Mouse (Mus musculus) heart, adult 2 months (tissue): ENCODE measurements at regions not wholly inside any gene's neighbourhood (a gene's known extent, or its start where the extent isn't known, plus 50 kb on each side); places are given as distances from the start of the nearest gene placed in this dataset.
A peak's percentile ranks its signal among the peaks of the same experiment; 100 is the strongest.

Experiments used
- DNase-seq, 2 experiments: peaks; one replicate each; pipeline ENCODE4 v3.0.0; 2021
- H3K27ac ChIP-seq: fragments of 200-600 bp; 2 replicates; pipeline ENCODE4 v1.8.1; 2022
- H3K27me3 ChIP-seq: fragments of 200-500 bp; 2 replicates; pipeline ENCODE4 v1.6.1; 2012; ENCODE audit warnings: mild to moderate bottlenecking, low read length, inconsistent platforms, mixed read lengths; ENCODE audit not compliant: control insufficient read depth, insufficient read depth
- H3K36me3 ChIP-seq: fragments of 200-500 bp; 2 replicates; pipeline ENCODE4 v1.6.1; 2012; ENCODE audit warnings: low read length, inconsistent platforms; ENCODE audit not compliant: control insufficient read depth, insufficient read depth
- H3K4me1 ChIP-seq: fragments of 200-500 bp; 2 replicates; pipeline ENCODE4 v1.6.1; 2011; ENCODE audit warnings: low read length; ENCODE audit not compliant: control insufficient read depth, insufficient read depth
- H3K4me3 ChIP-seq: fragments of 200-600 bp; 2 replicates; pipeline ENCODE4 v1.8.1; 2022
- H3K79me2 ChIP-seq: fragments of 200-500 bp; replicated peaks from 2 replicates; pipeline ENCODE4 v1.6.1; 2012; ENCODE audit warnings: mild to moderate bottlenecking, inconsistent platforms, low read length, moderate library complexity, mixed read lengths; ENCODE audit not compliant: control insufficient read depth, insufficient read depth
- H3K9ac ChIP-seq: fragments of 200-500 bp; 2 replicates; pipeline ENCODE4 v1.6.1; 2012; ENCODE audit warnings: low read depth, mild to moderate bottlenecking, control low read depth, inconsistent platforms, low read length, mixed read lengths
- CTCF ChIP-seq: fragments of 200-600 bp; IDR thresholded peaks from 2 replicates; pipeline ENCODE4 v1.8.1; 2022; ENCODE audit warnings: antibody characterized with exemption, mild to moderate bottlenecking, moderate library complexity
- EP300 ChIP-seq: fragments of 200-500 bp; IDR thresholded peaks from 2 replicates; pipeline ENCODE4 v1.6.1; 2011; ENCODE audit warnings: low read depth, low read length, control low read depth; ENCODE audit not compliant: insufficient read depth
- POLR2A ChIP-seq: fragments of 200-500 bp; IDR thresholded peaks from 2 replicates; pipeline ENCODE4 v1.6.1; 2011; ENCODE audit warnings: mild to moderate bottlenecking, low read depth, low read length, control low read depth; ENCODE audit not compliant: insufficient read depth
- WGBS: fragments of 180-500 bp; shearing (Covaris S2); methylation state at CpG from one replicate; pipeline ENCODE4 v1.1.7; 2018; 5-methylcytosine and 5-hydroxymethylcytosine counted together
- intact Hi-C: fragments of 180-260 bp; cut with DNase I; formaldehyde crosslinking; loops from one replicate; pipeline ENCODE4 v1.15.1; 2025

DNA sequence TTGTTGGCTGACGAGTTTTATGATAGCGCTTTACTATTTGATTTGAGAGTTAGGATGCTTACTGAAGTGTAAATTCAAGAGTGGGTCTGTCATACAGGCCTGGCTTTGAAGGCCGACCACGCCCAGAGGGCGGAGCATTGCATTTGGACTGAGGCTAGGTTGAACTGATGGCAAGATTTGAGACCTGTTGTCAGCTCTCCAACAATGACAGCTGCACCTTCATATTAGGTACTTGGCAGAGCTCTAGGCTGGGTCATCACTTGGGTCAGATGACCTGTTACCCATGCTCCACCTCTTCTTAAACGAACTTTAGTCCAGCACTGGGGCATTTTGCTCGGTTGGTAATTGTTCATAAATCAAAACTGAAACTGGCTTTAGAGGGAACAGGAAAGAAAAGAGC is 231.1 kb upstream of the Ptbp2 start:
- Histone ChIP-seq H3K9ac (no peak overlapping the region), H3K36me3 (no peaks in the 10 kb centered on the region), H3K27ac (no peak overlapping the region), H3K4me3 (no peak overlapping the region), H3K27me3 (no peaks in the 10 kb centered on the region), H3K79me2 (no peaks in the 10 kb centered on the region), H3K4me1 (no peaks in the 10 kb centered on the region)
- TF ChIP-seq POLR2A (no peak), EP300 (no peak), CTCF (no peak)
- no peak for DNase-seq
- 85% methylated on average over 7 of the region's 7 CpGs for WGBS
- intact Hi-C loops, result no loop called here

- no peaks in the 10 kb centered on the region for H3K27me3 ChIP-seq
- no peak overlapping the region for H3K9ac ChIP-seq
- WGBS, result 23% methylated on average over 3 of the region's 3 CpGs
- H3K36me3 ChIP-seq, result no peaks in the 10 kb centered on the region
- no peaks in the 10 kb centered on the region for H3K79me2 ChIP-seq
- no peak overlapping the region for H3K27ac ChIP-seq
- TF ChIP-seq POLR2A, result no peak
- no peak for TF ChIP-seq CTCF
- TF ChIP-seq EP300, result no peak
- no peak overlapping the region for H3K4me3 ChIP-seq
- DNase-seq, result no peak
- H3K4me1 ChIP-seq, result no peaks in the 10 kb centered on the region
- intact Hi-C loops, result no loop called here
These were observed 227.6 kb upstream of the Ptbp2 start for GRCm38 (mm10) chr3:120011861-120012260.

- Histone ChIP-seq H3K9ac (no peak overlapping the region), H3K79me2 (no peaks in the 10 kb centered on the region), H3K27me3 (no peaks in the 10 kb centered on the region), H3K4me1 (no peaks in the 10 kb centered on the region), H3K4me3 (no peak overlapping the region), H3K36me3 (no peaks in the 10 kb centered on the region), H3K27ac (no peak overlapping the region)
- no peak for DNase-seq
- WGBS, result 79% methylated on average over 3 of the region's 3 CpGs
- TF ChIP-seq POLR2A (no peak), EP300 (no peak), CTCF (no peak)
- intact Hi-C loops, result no loop called here
These were observed 223.8 kb upstream of the Ptbp2 start for GRCm38 (mm10) chr3:120008110-120008509.

- no peak overlapping the region for H3K9ac ChIP-seq
- TF ChIP-seq POLR2A (no peak), CTCF (no peak)
- H3K27me3 ChIP-seq, result no peaks in the 10 kb centered on the region
- H3K4me1 ChIP-seq, result no peaks in the 10 kb centered on the region
- intact Hi-C loops, result no loop called here
- whole genome bisulfite sequencing, result 92% methylated on average over 3 of the region's 3 CpGs
- no peak for DNase-seq
- no peaks in the 10 kb centered on the region for H3K36me3 ChIP-seq
- no peak overlapping the region for H3K27ac ChIP-seq
- H3K79me2 ChIP-seq, result no peaks in the 10 kb centered on the region
- no peak overlapping the region for H3K4me3 ChIP-seq
These were observed 220.3 kb upstream of the Ptbp2 start for GRCm38 (mm10) chr3:120004588-120004987.

DNA sequence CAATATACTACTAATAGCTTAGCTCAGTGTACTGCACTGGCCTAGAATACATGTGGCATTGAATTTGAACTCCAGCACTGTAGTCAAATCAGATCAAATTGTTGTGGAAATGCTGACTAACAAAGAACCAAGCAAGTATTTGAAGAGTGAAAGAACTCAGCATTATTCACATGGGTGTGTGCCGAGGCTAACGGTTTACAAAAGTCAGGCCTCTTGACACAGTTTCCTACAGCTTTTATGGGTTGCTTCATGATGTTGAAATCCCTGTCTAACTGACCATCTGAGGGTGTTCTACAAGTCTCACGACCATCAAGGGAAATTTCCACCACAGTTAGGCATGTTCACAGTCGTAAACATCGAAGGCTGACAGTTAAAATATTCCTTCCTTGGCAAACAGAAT is 216.0 kb upstream of the Ptbp2 start:
- Histone ChIP-seq H3K27ac (no peak overlapping the region), H3K4me3 (no peak overlapping the region), H3K9ac (no peak overlapping the region), H3K4me1 (no peaks in the 10 kb centered on the region), H3K79me2 (no peaks in the 10 kb centered on the region), H3K27me3 (no peaks in the 10 kb centered on the region), H3K36me3 (no peaks in the 10 kb centered on the region)
- intact Hi-C loops, result no loop called here
- no peak for DNase-seq
- WGBS, result 85% methylated on average over 5 of the region's 5 CpGs
- TF ChIP-seq EP300 (no peak), CTCF (no peak), POLR2A (no peak)

DNA sequence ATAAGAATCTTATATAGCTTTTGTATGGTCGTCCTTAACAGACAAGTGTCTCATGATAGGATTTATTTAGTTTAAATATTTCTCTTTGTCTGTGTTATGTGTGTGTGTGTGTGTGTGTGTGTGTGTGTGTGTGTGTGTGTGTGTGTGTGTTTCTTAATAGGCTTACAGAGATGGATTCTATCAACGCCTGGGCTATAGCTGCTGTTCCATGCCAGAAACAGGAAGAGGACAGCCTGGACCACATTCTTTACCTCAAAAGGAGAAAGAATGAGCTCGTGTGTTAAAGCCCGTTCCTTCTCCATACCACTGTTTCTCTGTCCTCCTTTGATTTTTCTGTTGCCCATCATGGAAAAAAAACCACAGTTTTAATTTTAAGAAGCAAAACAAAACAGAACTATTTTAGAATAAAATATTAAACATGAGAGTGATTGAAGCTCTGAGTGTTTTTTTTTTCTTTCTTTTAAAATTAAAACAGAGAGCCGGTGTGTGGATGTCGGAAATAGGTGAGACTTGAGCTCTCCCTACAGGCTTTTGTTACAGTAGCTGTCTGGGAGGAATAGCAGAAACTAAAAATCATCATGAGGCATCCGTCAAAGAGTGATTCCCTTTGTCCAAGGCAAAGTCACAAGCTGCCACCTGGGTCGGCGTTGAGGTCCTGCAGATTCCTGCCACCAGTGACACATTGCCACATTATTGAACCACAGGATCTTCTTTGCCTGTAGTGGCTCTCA is 212.2 kb upstream of the Ptbp2 start:
- H3K4me3 ChIP-seq, result no peak overlapping the region
- no peaks in the 10 kb centered on the region for H3K27me3 ChIP-seq
- no peak for DNase-seq
- no peak overlapping the region for H3K9ac ChIP-seq
- H3K36me3 ChIP-seq, result no peaks in the 10 kb centered on the region
- no peaks in the 10 kb centered on the region for H3K79me2 ChIP-seq
- H3K27ac ChIP-seq, result no peak overlapping the region
- no peaks in the 10 kb centered on the region for H3K4me1 ChIP-seq
- 48% methylated on average over 9 of the region's 9 CpGs for WGBS
- 0 out of 2 replicates have a peak, but pooled peaks have one; percentile 4 for TF ChIP-seq CTCF
- TF ChIP-seq EP300, result no peak
- intact Hi-C loops, result no loop called here
